Mouse (Mus musculus) kidney, embryonic 14.5 days (tissue): Measurements from ENCODE around the gene Anxa8. TPM values are rescaled to one million over a fixed set of nuclear protein-coding genes. Genes with fewer than 3 reads are reported as not detected.
A peak's percentile ranks its signal among the peaks of the same experiment; 100 is the strongest.

Experiments used
- ATAC-seq: fragments of 200-750 bp; cut with Nextera tagmentation; 2 replicates; pipeline ENCODE4 v1.8.0; 2017; ENCODE audit warnings: moderate number of reproducible peaks, mild to moderate bottlenecking, moderate TSS enrichment, moderate library complexity; ENCODE audit not compliant: low FRiP score, low TSS enrichment
- H3K27ac ChIP-seq: fragments of 300-500 bp; sonication (generic); 2 replicates; pipeline ENCODE4 v1.5.1; 2014; ENCODE audit warnings: low read depth, mild to moderate bottlenecking, low read length, moderate library complexity, mixed read lengths
- H3K27me3 ChIP-seq: fragments of 300-500 bp; sonication (generic); 2 replicates; pipeline ENCODE4 v1.6.1; 2014; ENCODE audit warnings: mild to moderate bottlenecking, low read length; ENCODE audit not compliant: control insufficient read depth, insufficient read depth
- H3K36me3 ChIP-seq: fragments of 300-500 bp; sonication (generic); 2 replicates; pipeline ENCODE4 v1.6.1; 2014; ENCODE audit warnings: low read length, mixed read lengths; ENCODE audit not compliant: control insufficient read depth, insufficient read depth
- H3K4me1 ChIP-seq: fragments of 300-500 bp; sonication (generic); 2 replicates; pipeline ENCODE4 v1.6.1; 2014; ENCODE audit warnings: low read length, mixed read lengths; ENCODE audit not compliant: control insufficient read depth, insufficient read depth
- H3K4me2 ChIP-seq: fragments of 300-500 bp; sonication (generic); replicated peaks from 2 replicates; pipeline ENCODE4 v1.6.1; 2014; ENCODE audit warnings: low read depth, mild to moderate bottlenecking, low read length
- H3K4me3 ChIP-seq: fragments of 300-500 bp; sonication (generic); 2 replicates; pipeline ENCODE4 v1.5.1; 2014; ENCODE audit warnings: mild to moderate bottlenecking, low read length
- H3K9ac ChIP-seq: fragments of 300-500 bp; sonication (generic); 2 replicates; pipeline ENCODE4 v1.6.1; 2014; ENCODE audit warnings: low read depth, mild to moderate bottlenecking, low read length, moderate library complexity
- H3K9me3 ChIP-seq: fragments of 300-500 bp; sonication (generic); 2 replicates; pipeline ENCODE4 v1.6.1; 2016; ENCODE audit warnings: low read length; ENCODE audit not compliant: control insufficient read depth
- WGBS: fragments of 180-500 bp; shearing (Covaris S2); extraction: QIAGEN DNeasy Blood & Tissue Kit; methylation state at CpG from one replicate; pipeline ENCODE4 v1.1.7; 2014; 5-methylcytosine and 5-hydroxymethylcytosine counted together
- polyA plus RNA-seq: library from polyadenylated mRNA; unstranded; fragments of >200 nt; fragmentation: Nextera tagmentation; extraction: Ambion mirVana; gene quantifications from 2 replicates; pipeline ENCODE4 v1.2.1, GENCODE M21; 2014

Gene Anxa8
- polyA plus RNA-seq, 1 experiment from 2014 or later = 0.61 TPM

DNA sequence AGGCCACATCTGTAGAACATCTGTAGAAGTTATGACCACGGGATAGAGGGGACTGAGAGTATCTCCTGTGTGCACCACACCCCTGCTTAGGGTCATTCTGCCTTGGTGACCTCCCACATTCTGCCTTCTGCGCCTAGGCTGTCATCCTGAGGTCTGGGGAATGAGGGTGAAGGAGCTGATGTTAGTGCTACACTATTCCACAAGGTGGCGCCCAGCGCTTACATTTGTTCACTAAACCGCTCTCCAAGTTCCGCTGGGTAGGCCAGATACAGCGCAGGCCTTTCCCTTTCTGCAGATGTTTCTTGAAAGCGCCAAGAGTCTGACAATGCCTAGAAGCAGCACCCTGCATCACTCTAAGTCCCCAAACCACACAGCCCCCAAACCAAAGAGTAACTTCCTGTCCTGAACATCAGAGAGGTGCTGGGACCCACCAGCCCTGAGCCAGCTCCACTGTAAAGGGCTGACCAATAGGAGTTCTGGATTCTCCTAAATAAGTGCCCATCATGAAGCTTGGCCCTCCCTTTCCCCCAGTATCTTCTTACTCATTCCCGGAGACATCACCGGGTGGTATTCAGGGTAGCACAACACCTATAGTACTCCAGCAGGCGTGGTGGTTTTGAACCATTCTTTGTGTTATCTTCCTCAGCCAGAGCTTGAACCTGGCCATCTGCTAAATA is 5.3 kb upstream of the Anxa8 start:
- Histone ChIP-seq H3K27ac (no peak overlapping the region), H3K27me3 (no peaks in the 10 kb centered on the region), H3K4me2 (no peak overlapping the region; the same call in 1 of the 2 replicates), H3K4me3 (no peak overlapping the region), H3K36me3 (no peaks in the 10 kb centered on the region), H3K9ac (no peak overlapping the region), H3K4me1 (no peaks in the 10 kb centered on the region), H3K9me3 (no peaks in the 10 kb centered on the region)
- WGBS = 13% methylated on average over 11 of the region's 11 CpGs
- ATAC-seq = peak; percentile 73

- Histone ChIP-seq H3K36me3 (no peaks in the 10 kb centered on the region), H3K4me3 (no peak overlapping the region), H3K4me1 (no peaks in the 10 kb centered on the region), H3K27ac (no peak overlapping the region), H3K4me2 (no peak overlapping the region), H3K9me3 (no peaks in the 10 kb centered on the region), H3K27me3 (no peaks in the 10 kb centered on the region), H3K9ac (no peak overlapping the region)
- no peak for ATAC-seq
- 74% methylated on average over 4 of the region's 4 CpGs for WGBS
Measured at GRCm38 (mm10) chr14:34086806-34087205, 1.0 kb downstream of the Anxa8 start.

DNA sequence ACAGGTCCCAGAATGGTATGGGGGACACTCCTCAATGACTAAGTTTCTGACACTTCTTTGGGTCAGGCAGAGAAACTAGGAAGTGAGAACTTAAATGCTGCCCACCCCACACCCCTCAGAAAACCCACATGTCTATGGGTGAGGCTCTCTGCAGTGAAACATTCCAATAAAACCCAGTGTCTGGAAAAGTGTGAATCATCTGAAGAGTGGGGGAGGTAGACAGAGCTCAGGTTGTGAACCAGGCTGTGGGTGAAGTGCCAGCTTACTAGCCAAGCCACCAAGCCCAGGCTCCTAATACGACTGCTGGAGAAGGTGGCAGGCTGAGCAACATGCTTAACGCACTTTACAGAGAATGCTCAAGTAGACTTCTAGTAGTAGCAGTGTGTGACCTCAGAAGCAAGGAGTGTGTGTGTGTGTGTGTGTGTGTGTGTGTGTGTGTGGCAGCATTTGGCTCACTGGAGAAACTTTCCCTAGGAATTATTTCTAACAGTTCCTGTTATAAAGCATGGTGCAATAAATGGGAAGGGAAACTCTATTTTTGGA is 2.1 kb downstream of the Anxa8 start:
- Histone ChIP-seq H3K9me3 (no peaks in the 10 kb centered on the region), H3K4me2 (no peak overlapping the region), H3K4me1 (no peaks in the 10 kb centered on the region), H3K4me3 (no peak overlapping the region), H3K9ac (no peak overlapping the region), H3K27me3 (no peaks in the 10 kb centered on the region), H3K36me3 (no peaks in the 10 kb centered on the region), H3K27ac (no peak overlapping the region)
- ATAC-seq = no peak
- 59% methylated on average over 2 of the region's 2 CpGs for WGBS

GRCm38 (mm10) chr14:34089796-34090195 is 4.0 kb downstream of the Anxa8 start:
- H3K9me3 ChIP-seq = no peaks in the 10 kb centered on the region
- no peak overlapping the region for H3K27ac ChIP-seq
- no peaks in the 10 kb centered on the region for H3K36me3 ChIP-seq
- H3K27me3 ChIP-seq = no peaks in the 10 kb centered on the region
- 81% methylated on average over 8 of the region's 8 CpGs for WGBS
- no peak overlapping the region for H3K4me3 ChIP-seq
- no peak for ATAC-seq
- no peak overlapping the region for H3K9ac ChIP-seq
- no peak overlapping the region for H3K4me2 ChIP-seq
- H3K4me1 ChIP-seq = no peaks in the 10 kb centered on the region

- Histone ChIP-seq H3K36me3 (no peaks in the 10 kb centered on the region), H3K9ac (no peak overlapping the region), H3K4me2 (no peak overlapping the region), H3K9me3 (no peaks in the 10 kb centered on the region), H3K27me3 (no peaks in the 10 kb centered on the region), H3K4me3 (no peak overlapping the region), H3K4me1 (no peaks in the 10 kb centered on the region), H3K27ac (no peak overlapping the region)
- ATAC-seq = no peak
- WGBS = 85% methylated on average over 5 of the region's 5 CpGs
Measured at GRCm38 (mm10) chr14:34091475-34091874, 5.7 kb downstream of the Anxa8 start.

GRCm38 (mm10) chr14:34092856-34093255 is 7.1 kb downstream of the Anxa8 start:
- WGBS = 100% methylated on average over 1 of the region's 1 CpGs
- H3K36me3 ChIP-seq = no peaks in the 10 kb centered on the region
- no peak overlapping the region for H3K4me2 ChIP-seq
- no peak overlapping the region for H3K27ac ChIP-seq
- no peak for ATAC-seq
- no peaks in the 10 kb centered on the region for H3K27me3 ChIP-seq
- no peaks in the 10 kb centered on the region for H3K9me3 ChIP-seq
- no peak overlapping the region for H3K4me3 ChIP-seq
- H3K9ac ChIP-seq = no peak overlapping the region
- no peaks in the 10 kb centered on the region for H3K4me1 ChIP-seq

DNA sequence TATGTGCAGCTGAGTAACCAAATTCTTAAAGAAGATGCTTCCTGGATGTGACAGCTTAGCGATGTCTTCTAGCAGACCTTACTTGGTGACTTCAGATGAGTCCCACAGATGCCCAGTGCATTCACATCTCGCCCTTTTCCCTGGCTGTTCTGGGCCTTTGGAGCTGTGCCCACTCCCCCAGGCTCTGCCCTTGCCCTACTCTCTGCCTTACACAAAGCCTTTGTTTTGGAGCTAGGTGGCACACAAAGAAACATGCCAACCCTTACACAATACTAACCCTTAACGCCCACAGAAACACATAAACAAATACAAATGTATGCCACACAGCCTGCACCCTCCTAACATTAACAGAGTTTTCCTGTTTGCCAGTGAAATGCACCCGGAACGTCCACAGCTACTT is 10.4 kb downstream of the Anxa8 start:
- Histone ChIP-seq H3K9ac (no peak overlapping the region), H3K9me3 (no peaks in the 10 kb centered on the region), H3K36me3 (no peaks in the 10 kb centered on the region), H3K4me1 (no peaks in the 10 kb centered on the region), H3K4me3 (no peak overlapping the region), H3K4me2 (no peak overlapping the region), H3K27me3 (no peaks in the 10 kb centered on the region), H3K27ac (no peak overlapping the region)
- WGBS = 83% methylated on average over 5 of the region's 5 CpGs
- ATAC-seq = no peak

DNA sequence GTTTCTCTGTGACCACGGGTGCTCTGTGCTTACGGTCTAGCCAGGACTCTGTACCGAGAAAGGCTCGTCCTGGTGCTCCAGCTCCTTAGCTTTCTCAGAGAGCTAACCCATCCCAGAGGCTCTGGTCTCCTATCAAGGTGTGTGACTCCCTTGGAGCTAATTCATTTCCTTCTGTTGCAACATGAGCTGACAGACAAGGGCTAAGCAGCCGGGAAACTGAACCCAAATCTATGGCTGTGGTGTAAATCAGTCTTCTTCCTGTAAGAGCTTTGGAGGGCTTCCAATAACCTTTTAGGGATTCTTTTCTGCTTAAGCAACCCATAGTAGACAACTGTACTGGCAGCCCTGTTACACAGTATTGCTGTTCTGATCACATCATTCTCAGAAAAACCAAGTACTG is 16.8 kb downstream of the Anxa8 start, which contains the start of gene A630023A22Rik:
TSS of gene A630023A22Rik (minus strand) at position 154 of the 400 bp plus-strand sequence.
- Histone ChIP-seq H3K4me3 (no peak within 1 kb of the TSS), H3K4me2 (no peak within 1 kb of the TSS), H3K27me3 (no peaks in the 10 kb centered on the region), H3K9me3 (no peaks in the 10 kb centered on the region), H3K36me3 (no peaks in the 10 kb centered on the region), H3K9ac (no peak within 1 kb of the TSS), H3K27ac (no peak within 1 kb of the TSS), H3K4me1 (no peaks in the 10 kb centered on the region)
- 46% methylated on average over 5 of the region's 5 CpGs for WGBS
- no peak for ATAC-seq

GRCm38 (mm10) chr14:34103855-34104254 is 18.1 kb downstream of the Anxa8 start:
- no peak overlapping the region for H3K27ac ChIP-seq
- no peaks in the 10 kb centered on the region for H3K36me3 ChIP-seq
- 81% methylated on average over 3 of the region's 3 CpGs for WGBS
- no peak overlapping the region for H3K4me2 ChIP-seq
- no peaks in the 10 kb centered on the region for H3K27me3 ChIP-seq
- ATAC-seq = no peak
- H3K9ac ChIP-seq = no peak overlapping the region
- no peak overlapping the region for H3K4me3 ChIP-seq
- H3K9me3 ChIP-seq = no peaks in the 10 kb centered on the region
- H3K4me1 ChIP-seq = no peaks in the 10 kb centered on the region
